Mouse (Mus musculus) kidney, postnatal 36 days (tissue): Measurements from ENCODE around the gene Krtap10-4.
"Not testable (repeated sequence)": the region's sequence is repeated elsewhere in the genome, so short reads cannot be mapped to it uniquely, and the experiment has no call there.

Experiments used
- DNase-seq, 2 experiments: peaks; one replicate each; pipeline ENCODE4 v3.0.0; 2021 to 2022; ENCODE audit warnings: mixed read lengths in 2 of 2

Gene Krtap10-4

DNA sequence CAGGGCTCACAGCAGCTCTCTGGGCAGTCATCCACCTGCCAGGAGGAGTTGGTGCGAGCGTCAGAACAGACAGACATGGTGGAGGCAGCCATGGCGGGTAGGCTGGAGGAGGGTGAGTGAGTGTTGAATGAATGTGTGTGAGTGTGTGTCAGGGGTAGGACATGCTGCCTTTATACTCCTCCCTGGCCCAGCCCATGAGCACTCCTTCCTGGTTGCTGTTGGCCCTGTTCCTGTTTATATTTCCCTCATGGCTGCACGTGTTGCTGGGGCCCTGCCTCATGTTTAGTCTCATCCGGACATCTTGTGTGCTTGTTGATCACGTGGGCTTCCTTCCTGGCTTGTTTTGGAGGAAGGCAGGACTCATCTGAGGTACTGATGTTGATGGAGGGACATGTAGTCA lies at the start of gene Krtap10-4:
Gene Krtap10-4, minus strand, starts transcription at position 145 of the 400 bp plus-strand sequence.
- no peak for DNase-seq

- DNase-seq, result no peak
Measured at GRCm38 (mm10) chr10:77869651-77870050, 42.8 kb upstream of the Krtap10-4 start.

- peak in 1 of 2 experiments; percentile 9 for DNase-seq
Measured at GRCm38 (mm10) chr10:77867546-77867945, 40.7 kb upstream of the Krtap10-4 start.

- DNase-seq, result no peak
Measured at GRCm38 (mm10) chr10:77864762-77865143, 37.9 kb upstream of the Krtap10-4 start.

DNA sequence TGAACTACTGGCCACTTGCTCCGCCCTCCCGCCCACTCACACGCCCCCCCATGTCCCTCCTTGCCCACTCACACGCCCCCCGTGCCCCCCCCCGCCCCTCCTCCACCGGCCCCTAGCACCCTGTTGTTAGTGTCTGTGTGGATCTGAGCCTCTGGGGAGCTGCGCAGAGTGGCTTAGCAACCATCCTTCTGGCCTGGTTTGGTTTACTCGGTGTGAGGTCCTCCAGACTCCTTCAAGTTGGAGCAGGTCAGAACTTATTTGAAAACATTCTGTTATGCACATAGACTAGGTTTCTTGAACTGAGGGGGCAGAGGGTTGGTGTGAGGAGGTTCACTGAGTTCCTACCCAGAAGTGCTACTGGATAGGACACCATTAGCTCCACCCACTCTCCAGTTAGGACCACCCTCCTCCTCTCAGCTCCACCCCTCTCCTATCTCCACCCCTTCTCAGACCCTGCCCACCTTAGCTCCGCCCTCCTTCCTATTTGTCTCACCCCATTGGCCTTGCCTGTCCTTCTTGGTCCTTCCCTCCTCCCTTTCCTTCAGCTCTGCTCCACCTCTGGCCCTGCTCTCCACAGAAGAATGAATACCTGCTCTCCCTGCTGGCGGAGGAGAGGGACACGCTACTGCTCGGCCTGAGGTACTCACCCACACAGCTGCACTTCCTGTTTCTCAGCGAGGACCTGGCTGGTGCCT lies 37.3 kb upstream of the Krtap10-4 start:
- DNase-seq, result peak; percentile 67 to 72

DNA sequence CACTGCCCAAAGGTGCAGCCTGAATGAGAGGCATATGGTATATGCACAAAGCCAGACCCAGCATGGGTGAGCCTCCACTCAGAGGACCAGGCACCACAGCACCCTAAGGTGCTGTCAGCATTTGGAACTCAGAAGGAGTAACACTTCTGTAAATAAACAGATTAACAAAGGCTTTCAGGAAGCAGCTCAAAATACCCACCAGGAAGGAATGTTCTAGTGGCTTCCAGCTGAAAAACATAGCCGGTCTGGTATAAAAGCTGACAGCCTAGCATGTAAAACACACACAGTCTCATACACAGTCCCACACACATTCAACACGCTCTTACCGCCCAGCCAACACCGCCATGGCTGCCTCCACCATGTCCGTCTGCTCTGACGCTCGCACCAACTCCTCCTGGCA lies 34.8 kb upstream of the Krtap10-4 start, which contains the start of gene Gm3285:
Gene Gm3285, plus strand, starts transcription at position 301 of the 400 bp plus-strand sequence.
- DNase-seq, result no peak

- DNase-seq, result no peak
Measured at GRCm38 (mm10) chr10:77852559-77852958, 25.7 kb upstream of the Krtap10-4 start, which contains the start of gene Gm10318. Gene Gm10318 (plus strand): TSS chr10:77852859.

DNA sequence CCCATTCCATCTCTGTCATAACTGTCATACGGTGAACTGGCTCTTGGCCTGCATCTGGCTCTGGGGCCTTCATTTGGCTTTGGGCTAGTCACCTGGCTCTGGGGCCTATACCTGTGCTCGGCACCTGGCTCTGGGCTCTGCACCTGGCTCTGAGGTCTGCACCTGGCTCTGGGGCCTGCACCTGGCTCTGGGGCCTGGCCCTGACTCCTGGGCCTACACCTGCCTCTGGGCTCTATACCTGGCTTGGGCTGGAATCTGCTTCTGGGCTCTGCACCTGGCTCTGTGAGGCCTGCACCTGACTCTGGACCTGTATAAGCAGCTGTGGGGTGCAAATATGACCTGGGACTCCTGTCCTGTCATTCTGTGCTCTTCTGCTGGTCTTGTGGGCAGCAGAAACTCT lies 20.6 kb upstream of the Krtap10-4 start:
- DNase-seq, result no peak

DNA sequence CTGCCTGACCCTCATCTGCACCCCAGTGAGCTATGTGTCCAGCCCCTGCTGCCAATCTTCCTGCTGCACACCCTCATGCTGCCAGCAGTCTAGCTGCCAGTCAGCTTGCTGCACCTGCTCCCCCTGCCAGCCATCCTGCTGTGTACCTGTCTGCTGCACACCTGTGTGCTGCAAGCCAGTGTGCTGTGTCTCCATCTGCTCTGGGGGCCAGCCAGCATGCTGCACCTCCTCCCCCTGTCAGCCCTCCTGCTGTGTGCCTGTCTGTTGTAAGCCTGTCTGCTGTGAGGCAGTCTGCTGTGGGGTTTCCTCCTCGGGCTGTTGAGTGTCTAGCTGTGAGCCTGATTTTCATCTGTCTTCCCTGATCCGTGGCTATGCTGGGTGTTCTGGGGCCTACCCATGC lies 20.1 kb upstream of the Krtap10-4 start:
- no peak for DNase-seq

DNA sequence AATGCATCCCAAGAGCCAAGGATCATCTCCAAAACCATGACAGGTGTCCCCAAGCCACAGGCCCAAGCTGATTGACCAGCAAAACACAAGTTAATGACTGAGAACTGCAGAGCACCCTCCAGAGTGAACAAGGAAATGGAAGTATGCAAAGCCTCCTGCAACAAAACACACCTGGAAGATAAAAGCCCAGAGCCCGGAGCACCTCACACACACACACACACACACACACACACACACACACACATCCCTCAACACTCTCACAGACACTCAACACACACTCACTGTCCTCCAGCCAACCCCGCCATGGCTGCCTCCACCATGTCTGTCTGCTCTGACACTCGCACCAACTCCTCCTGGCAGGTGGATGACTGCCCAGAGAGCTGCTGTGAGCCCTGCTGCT lies 19.6 kb upstream of the Krtap10-4 start, which contains the start of gene Gm36176:
Gene Gm36176, plus strand, starts transcription at position 301 of the 400 bp plus-strand sequence.
- no peak for DNase-seq

- no peak for DNase-seq
Measured at GRCm38 (mm10) chr10:77839006-77839405, 12.1 kb upstream of the Krtap10-4 start.

- DNase-seq, result no peak
Measured at GRCm38 (mm10) chr10:77835647-77836046, 8.8 kb upstream of the Krtap10-4 start, which contains the start of gene Krtap10-10. Gene Krtap10-10 (plus strand): TSS chr10:77835947.

- DNase-seq, result no peak
Measured at GRCm38 (mm10) chr10:77819203-77819602, 7.7 kb downstream of the Krtap10-4 start.

DNA sequence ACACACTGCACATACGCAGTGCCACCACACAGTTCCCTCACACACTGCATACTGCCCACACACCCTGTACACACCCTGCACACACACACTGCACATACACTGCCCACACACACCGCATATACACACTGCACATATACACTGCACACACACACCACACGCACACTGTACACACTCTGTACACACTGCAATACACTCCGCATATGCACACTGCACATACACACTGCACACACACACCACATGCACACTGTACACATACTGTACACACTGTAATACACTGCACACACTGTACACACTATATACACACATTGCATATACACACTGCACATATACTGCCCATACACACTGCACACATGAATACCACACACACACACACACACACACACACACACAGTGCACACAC lies 8.4 kb downstream of the Krtap10-4 start:
- DNase-seq, result no peak

DNA sequence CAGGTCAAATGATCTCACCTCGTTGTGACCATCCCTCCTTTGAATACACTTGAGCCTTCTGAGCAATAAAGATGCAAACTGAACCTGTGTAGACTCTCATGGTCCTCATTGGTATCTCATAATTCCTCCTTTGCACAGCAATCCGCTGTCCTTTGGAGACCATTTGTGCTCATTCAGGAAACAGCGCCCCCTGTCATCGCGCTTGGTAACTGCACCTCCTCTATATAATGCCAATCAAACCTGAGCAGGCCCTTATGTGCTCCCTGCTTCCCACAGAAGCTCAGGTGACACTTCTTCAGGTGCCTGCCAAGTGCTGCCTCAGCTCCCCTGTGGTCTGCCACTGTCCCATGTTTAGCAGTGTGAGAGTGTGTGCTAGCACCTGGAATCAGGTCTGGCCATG lies 11.4 kb downstream of the Krtap10-4 start:
- DNase-seq, result peak; percentile 3 to 53

- no peak for DNase-seq
Measured at GRCm38 (mm10) chr10:77814382-77814781, 12.5 kb downstream of the Krtap10-4 start, which contains the start of gene Gm2696. Gene Gm2696 (plus strand): TSS chr10:77814682.

GRCm38 (mm10) chr10:77811743-77812142 lies 15.2 kb downstream of the Krtap10-4 start, which contains the start of gene Gm9507:
Gene Gm9507 (minus strand): TSS chr10:77811843.
- no peak for DNase-seq

- DNase-seq, result no peak
Measured at GRCm38 (mm10) chr10:77804095-77804494, 22.8 kb downstream of the Krtap10-4 start.

DNA sequence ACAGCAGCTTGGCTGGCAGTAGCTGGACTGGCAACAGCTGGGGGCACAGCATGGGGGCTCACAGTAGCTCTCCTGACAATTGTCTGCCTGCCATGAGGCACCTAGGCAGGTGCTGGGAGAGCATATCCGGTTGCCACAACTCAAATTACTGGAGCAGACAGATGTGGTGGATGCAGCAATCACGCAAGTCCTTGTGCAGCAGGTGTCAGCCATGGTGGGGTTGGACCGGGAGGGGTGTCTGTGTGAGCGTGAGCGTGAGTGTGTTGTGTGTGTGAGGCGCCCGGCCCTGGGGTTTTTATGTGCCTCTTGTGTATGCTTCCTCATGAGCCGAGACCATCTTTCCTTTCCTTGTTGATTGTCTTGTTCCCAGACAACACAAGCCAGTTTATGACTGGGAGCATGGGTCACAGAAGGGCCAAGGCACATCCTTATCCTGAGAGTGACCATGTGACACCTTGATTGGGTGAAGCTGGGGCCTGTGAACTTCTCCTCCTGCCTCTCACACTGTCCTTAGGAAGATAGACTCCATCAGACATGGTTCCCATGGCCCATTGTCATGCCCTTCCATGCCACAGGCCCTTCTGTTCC lies 27.9 kb downstream of the Krtap10-4 start, which contains the start of gene Gm19668:
Gene Gm19668, minus strand, starts transcription at position 213 of the 588 bp plus-strand sequence.
- no peak for DNase-seq

DNA sequence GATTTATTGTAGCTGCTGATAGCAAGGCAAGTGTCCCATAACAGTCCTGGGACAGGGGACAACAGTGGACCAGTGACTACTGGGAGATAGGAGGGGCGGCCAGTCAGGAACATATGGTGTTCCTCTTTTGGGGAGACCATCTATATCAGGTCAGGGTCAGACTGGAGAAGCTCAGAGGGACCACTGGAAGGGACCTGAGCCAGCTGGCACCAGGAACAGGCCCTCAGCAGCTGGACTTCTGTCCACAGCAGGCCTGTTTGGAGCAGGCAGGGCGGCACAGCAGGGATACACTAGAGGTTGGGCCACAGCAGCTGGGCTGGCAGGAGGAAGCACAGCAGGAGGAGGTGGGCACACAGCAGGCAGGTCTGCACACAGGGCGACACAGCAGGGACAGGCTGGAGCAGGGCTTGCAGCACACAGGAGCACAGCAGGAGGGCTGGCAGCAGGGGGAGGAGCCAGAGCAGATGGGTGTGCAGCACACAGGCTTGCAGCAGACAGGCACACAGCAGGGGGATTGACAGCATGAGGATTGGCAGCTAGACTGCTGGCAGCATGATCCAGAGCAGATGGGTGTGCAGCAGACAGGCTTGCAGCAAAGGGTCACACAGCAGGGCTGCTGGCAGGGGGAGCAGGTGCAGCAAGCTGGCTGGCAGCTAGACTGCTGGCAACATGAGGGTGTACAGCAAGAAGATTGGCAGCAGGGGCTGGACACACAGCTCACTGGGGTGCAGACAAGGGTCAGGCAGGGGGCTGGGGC lies 28.6 kb downstream of the Krtap10-4 start:
- not testable (repeated sequence) for DNase-seq

GRCm38 (mm10) chr10:77797677-77798076 lies 29.2 kb downstream of the Krtap10-4 start:
- DNase-seq, result no peak

DNA sequence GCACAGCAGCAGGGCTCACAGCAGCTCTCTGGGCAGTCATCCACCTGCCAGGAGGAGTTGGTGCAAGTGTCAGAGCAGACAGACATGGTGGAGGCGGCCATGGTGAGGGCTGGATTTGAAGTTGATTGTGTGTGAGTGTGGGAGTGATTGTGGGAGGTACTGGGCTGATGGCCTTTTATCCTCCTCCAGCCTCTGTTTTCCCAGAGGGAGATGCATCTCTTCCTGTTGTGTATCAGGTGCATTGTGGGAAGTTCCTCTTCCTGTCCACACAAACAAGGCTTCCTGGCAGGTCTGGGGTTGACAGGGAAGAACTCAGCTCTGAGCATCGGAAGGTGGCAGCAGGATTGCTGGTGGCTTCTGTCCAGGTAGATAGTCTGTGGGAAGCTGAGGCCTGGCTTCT lies 31.9 kb downstream of the Krtap10-4 start, which contains the start of gene Gm9639:
Gene Gm9639, minus strand, starts transcription at position 101 of the 400 bp plus-strand sequence.
- DNase-seq, result no peak

GRCm38 (mm10) chr10:77788621-77789020 lies 38.3 kb downstream of the Krtap10-4 start:
- no peak for DNase-seq
